Mouse (Mus musculus): ENCODE data around the gene Fkbp15.

- TF ChIP-seq CTCF (IDR thresholded peaks at IDR 0.05; ENCODE audit: extremely low read depth, insufficient read depth, low read length) (peak; percentile 35), POLR2A (IDR thresholded peaks at IDR 0.05; ENCODE audit: extremely low read depth, insufficient read depth, low read length) (no peak)
These were observed 47.6 kb upstream of the Fkbp15 start for GRCm38 (mm10) chr4:62407730-62408582.

Data from cortical plate, adult 2 months (tissue).